Mouse (Mus musculus): ENCODE measurements around the gene Gm3252. TPM values are rescaled to one million over a fixed set of nuclear protein-coding genes. Genes with fewer than 3 reads are reported as not detected.
"Not testable (repeated sequence)": the region's sequence is repeated elsewhere in the genome, so short reads cannot be mapped to it uniquely, and the experiment has no call there.

The Gm3252 gene
- polyA plus RNA-seq (2015; fragmentation: Nextera tagmentation; extraction: Ambion mirVana) = 0.07 and 0.24 TPM in 2 replicates

DNA sequence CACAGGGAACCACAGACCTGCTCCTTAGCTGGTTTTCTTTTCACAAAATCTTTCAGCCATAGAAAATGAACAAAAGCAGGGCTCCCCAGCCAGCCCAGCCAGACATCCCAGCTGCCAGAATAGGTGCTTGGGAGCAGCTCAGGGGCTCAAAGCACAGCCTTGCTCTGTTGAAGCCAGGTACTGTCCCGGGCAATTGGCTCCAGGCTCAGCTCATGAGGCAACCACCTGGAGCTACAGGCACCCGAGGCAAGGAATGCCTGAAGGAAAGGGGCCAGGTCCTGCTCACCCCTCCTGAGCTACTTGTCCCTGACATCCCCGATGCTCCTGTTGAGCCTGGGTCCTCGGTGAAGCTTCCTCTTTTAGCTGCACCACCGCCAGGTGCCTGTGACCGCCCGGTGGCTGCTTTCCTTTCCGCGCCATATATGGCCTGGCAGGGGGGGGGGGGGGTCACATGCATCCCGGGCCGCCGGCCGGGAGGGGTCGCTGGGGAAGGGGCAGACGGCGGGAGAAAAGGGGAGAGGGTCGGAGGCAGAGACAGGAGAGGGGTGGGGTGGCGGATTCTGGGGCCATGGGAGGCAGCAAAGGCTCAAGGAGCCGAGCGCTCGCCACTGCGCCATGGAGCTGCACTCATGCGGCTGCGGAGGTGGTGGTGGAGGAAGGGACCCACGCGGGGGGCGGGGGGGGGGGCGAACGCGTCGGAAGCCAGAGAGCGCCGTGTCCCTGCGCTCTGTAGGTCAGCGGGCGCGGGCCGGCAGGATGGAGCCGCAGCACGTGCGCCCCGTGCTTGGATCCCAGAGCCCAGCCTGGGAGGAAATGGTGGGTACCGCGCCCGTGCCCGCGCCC lies at the start of gene Gm3252:
Gene Gm3252, plus strand, starts transcription at position 738 of the 843 bp plus-strand sequence.
- H3K27me3 ChIP-seq; H3K9ac ChIP-seq; H3K27ac ChIP-seq; H3K9me3 ChIP-seq; H3K4me1 ChIP-seq; ATAC-seq (ENCODE audit: borderline replicate concordance, extremely low read depth, low FRiP score, low TSS enrichment); H3K36me3 ChIP-seq: not testable (repeated sequence)
- WGBS = 2% methylated on average over 12 of the region's 47 CpGs
- H3K4me3 ChIP-seq = peak within 1 kb of the TSS; percentile 14
- peak within 1 kb of the TSS; percentile 47 for H3K4me2 ChIP-seq

DNA sequence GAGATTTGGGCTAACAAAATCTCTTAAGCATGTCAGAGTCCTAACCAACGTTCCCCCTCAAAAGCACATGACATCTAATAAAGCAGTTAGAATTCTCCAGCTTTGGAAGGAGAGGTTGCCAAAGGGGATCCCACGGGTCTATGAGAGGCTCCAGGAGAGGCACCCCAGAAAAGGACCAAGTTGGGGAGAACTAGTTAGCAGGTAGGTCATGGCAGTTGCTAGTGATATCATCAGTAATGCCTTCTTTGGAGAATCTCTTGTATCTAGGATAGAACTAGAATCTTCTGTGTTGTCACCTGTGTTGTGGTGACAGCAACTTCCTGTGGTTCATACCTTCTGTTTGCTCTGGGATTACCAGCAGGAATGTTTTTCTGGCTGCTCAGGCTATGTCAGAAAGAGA lies 17.6 kb upstream of the Gm3252 start, which contains the start of gene Gm7876:
Gene Gm7876, plus strand, starts transcription at position 301 of the 400 bp plus-strand sequence.
- not testable (repeated sequence) for ATAC-seq (ENCODE audit: borderline replicate concordance, extremely low read depth, low FRiP score, low TSS enrichment); H3K27me3 ChIP-seq; H3K9me3 ChIP-seq; H3K27ac ChIP-seq; H3K4me1 ChIP-seq; H3K36me3 ChIP-seq; H3K4me2 ChIP-seq; H3K4me3 ChIP-seq; H3K9ac ChIP-seq
- 63% methylated on average over 1 of the region's 2 CpGs for WGBS

DNA sequence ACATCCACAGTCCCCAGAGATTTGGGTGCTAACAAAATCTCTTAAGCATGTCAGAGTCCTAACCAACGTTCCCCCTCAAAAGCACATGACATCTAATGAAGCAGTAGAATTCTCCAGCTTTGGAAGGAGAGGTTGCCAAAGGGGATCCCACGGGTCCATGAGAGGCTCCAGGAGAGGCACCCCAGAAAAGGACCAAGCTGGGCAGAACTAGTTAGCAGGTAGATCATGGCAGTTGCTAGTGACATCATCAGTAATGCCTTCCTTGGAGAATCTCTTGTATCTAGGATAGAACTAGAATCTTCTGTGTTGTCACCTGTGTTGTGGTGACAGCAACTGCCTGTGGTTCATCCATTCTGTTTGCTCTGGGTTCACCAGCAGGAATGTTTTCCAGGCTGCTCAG lies 49.5 kb downstream of the Gm3252 start, which contains the start of gene Gm9602:
Gene Gm9602, plus strand, starts transcription at position 301 of the 400 bp plus-strand sequence.
- not testable (repeated sequence) for H3K9me3 ChIP-seq; H3K4me1 ChIP-seq; H3K9ac ChIP-seq; H3K27me3 ChIP-seq; ATAC-seq (ENCODE audit: borderline replicate concordance, extremely low read depth, low FRiP score, low TSS enrichment); H3K27ac ChIP-seq; H3K4me2 ChIP-seq; H3K36me3 ChIP-seq; H3K4me3 ChIP-seq
- WGBS = 73% methylated on average over 1 of the region's 2 CpGs

Other genes starting within 250 kb of the Gm3252 start
- not detected in 2 replicates for gene Gm3182, start 245.0 kb upstream of the Gm3252 start, polyA plus RNA-seq (2015; fragmentation: Nextera tagmentation; extraction: Ambion mirVana)
- gene Gm3047, start 171.4 kb upstream of the Gm3252 start, polyA plus RNA-seq (2015; fragmentation: Nextera tagmentation; extraction: Ambion mirVana) = not detected in 2 replicates
- not detected in 2 replicates for gene Gm8159, start 94.4 kb upstream of the Gm3252 start, polyA plus RNA-seq (2015; fragmentation: Nextera tagmentation; extraction: Ambion mirVana)
- not detected in 2 replicates for gene Gm3239, start 62.6 kb upstream of the Gm3252 start, polyA plus RNA-seq (2015; fragmentation: Nextera tagmentation; extraction: Ambion mirVana)
- not detected in 2 replicates for gene Gm7876, start 17.5 kb upstream of the Gm3252 start, polyA plus RNA-seq (2015; fragmentation: Nextera tagmentation; extraction: Ambion mirVana)
- not detected in 2 replicates for gene Gm9602, start 49.6 kb downstream of the Gm3252 start, polyA plus RNA-seq (2015; fragmentation: Nextera tagmentation; extraction: Ambion mirVana)
- gene Gm3269, start 111.3 kb downstream of the Gm3252 start, polyA plus RNA-seq (2015; fragmentation: Nextera tagmentation; extraction: Ambion mirVana) = not detected in 2 replicates
- gene Gm3264, start 128.8 kb downstream of the Gm3252 start, polyA plus RNA-seq (2015; fragmentation: Nextera tagmentation; extraction: Ambion mirVana) = 0.45 and 0.47 TPM in 2 replicates
- not detected in 2 replicates for gene Gm3278, start 165.6 kb downstream of the Gm3252 start, polyA plus RNA-seq (2015; fragmentation: Nextera tagmentation; extraction: Ambion mirVana)

Data from lung, embryonic 15.5 days (tissue).